Mouse (Mus musculus) thymus, adult 2 months (tissue): ENCODE measurements around the gene Rpain. TPM values are rescaled to one million over a fixed set of nuclear protein-coding genes. Genes with fewer than 3 reads are reported as not detected.

Experiments
- DNase-seq: peaks from one replicate; pipeline ENCODE4 v3.0.0; 2021
- H3K27ac ChIP-seq: fragments of 200-500 bp; 2 replicates; pipeline ENCODE4 v1.5.1; 2012; ENCODE audit warnings: low read length, control low read depth; ENCODE audit not compliant: control insufficient read depth, insufficient read depth
- H3K27me3 ChIP-seq: fragments of 200-500 bp; 2 replicates; pipeline ENCODE4 v1.6.1; 2012; ENCODE audit warnings: mild to moderate bottlenecking, low read length, moderate library complexity, mixed read lengths; ENCODE audit not compliant: control insufficient read depth, insufficient read depth
- H3K36me3 ChIP-seq: fragments of 200-500 bp; 2 replicates; pipeline ENCODE4 v1.6.1; 2012; ENCODE audit warnings: mild to moderate bottlenecking, low read length, moderate library complexity; ENCODE audit not compliant: control insufficient read depth, insufficient read depth
- H3K4me1 ChIP-seq: fragments of 200-500 bp; replicated peaks from 2 replicates; pipeline ENCODE4 v1.6.1; 2012; ENCODE audit warnings: low read length; ENCODE audit not compliant: control insufficient read depth, insufficient read depth
- H3K4me3 ChIP-seq: fragments of 200-500 bp; 2 replicates; pipeline ENCODE4 v1.5.1; 2012; ENCODE audit warnings: mild to moderate bottlenecking, low read length, control low read depth, moderate library complexity; ENCODE audit not compliant: control insufficient read depth, insufficient read depth
- CTCF ChIP-seq: fragments of 200-500 bp; IDR thresholded peaks from 2 replicates; pipeline ENCODE4 v1.5.1; 2012; ENCODE audit warnings: mild to moderate bottlenecking, control low read depth, low read length, moderate library complexity, borderline replicate concordance; ENCODE audit not compliant: control insufficient read depth, poor library complexity, insufficient read depth; ENCODE audit errors: extremely low read depth
- POLR2A ChIP-seq: fragments of 200-500 bp; IDR thresholded peaks from 2 replicates; pipeline ENCODE4 v1.6.1; 2012; ENCODE audit warnings: mild to moderate bottlenecking, low read length, control low read depth, moderate library complexity; ENCODE audit not compliant: control insufficient read depth, poor library complexity, insufficient read depth; ENCODE audit errors: extremely low read depth
- WGBS: fragments of 180-500 bp; shearing (Covaris S2); methylation state at CpG from one replicate; pipeline ENCODE4 v1.1.7; 2018; 5-methylcytosine and 5-hydroxymethylcytosine counted together
- polyA plus RNA-seq: library from polyadenylated mRNA; depleted of rRNA; stranded (reverse); fragments of >200 nt; gene quantifications from 2 replicates; pipeline ENCODE4 v1.2.3, GENCODE M21; 2012

Rpain gene
- polyA plus RNA-seq, 1 experiment = 63.5 TPM

DNA sequence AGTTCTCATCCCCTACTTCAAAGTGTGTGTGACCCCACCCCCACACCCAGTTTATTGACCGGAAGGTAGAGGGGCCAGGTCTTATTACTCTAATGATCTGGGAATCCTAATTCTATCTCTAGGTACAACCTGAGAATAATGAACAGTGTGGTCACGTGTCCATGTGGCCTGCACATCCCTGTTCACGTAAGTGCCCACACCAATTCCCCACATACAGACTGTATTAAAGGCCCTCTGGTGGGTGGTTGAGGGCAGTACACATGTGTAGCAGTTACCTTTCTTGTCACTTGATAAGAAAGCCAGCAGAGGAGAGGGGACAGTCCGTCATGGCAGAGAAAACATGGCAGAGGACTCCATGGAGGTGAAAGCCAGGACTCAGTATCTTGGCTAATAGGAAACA is 3.9 kb downstream of the Rpain start:
- Histone ChIP-seq H3K4me3 (no peak overlapping the region), H3K4me1 (peaks cover 2% of the 10 kb centered on the region), H3K27me3 (no peaks in the 10 kb centered on the region), H3K27ac (no peak overlapping the region), H3K36me3 (peaks cover 36% of the 10 kb centered on the region)
- WGBS = 92% methylated on average over 4 of the region's 4 CpGs
- DNase-seq = peak; percentile 5
- no peak for TF ChIP-seq CTCF
- no peak for TF ChIP-seq POLR2A

DNA sequence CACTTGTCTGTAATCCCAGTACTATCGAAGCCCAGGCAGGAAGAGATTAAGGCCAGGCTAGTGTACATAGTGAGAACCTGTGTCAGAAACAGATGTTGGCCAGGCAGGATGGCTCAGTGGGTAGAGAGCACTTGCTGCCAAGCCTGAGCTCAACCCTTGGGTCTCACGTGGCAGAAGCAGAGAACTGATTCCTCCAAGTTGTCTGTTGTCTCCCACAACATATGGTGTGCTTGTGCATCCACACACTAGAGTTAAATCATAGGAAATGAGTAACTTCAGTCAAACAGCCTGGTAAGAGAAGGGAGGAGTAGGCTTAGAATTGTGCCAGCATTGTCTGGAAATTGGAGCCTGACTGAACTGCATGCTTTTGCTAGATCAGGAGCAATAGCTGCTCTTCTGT is 5.2 kb downstream of the Rpain start:
- no peaks in the 10 kb centered on the region for H3K27me3 ChIP-seq
- H3K4me1 ChIP-seq = no peaks in the 10 kb centered on the region
- no peak overlapping the region for H3K27ac ChIP-seq
- TF ChIP-seq POLR2A = no peak
- TF ChIP-seq CTCF = no peak
- DNase-seq = no peak
- 91% methylated on average over 2 of the region's 2 CpGs for WGBS
- H3K36me3 ChIP-seq = peaks cover 43% of the 10 kb centered on the region
- H3K4me3 ChIP-seq = no peak overlapping the region

DNA sequence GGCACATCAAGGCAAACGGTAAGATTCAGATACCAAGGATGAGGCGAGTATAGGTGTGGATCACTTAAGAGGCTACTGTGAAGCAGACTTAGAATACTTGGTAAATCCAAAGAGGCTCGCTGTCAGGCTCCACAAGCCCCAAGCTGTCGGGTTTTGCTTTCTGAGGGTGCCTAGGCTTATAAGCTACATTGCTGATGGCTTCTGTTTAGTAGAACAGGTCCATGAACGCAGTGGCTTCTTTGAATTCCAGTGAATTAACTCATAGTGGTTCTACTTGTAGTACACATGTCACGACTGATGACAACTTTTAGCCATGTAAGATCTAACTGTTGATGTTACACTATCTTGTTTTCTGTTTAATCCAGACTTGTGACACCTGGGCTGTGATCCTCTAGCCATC is 7.3 kb downstream of the Rpain start:
- Histone ChIP-seq H3K4me1 (peaks cover 4% of the 10 kb centered on the region; the same call in 1 of the 2 replicates), H3K27me3 (no peaks in the 10 kb centered on the region), H3K36me3 (peaks cover 44% of the 10 kb centered on the region), H3K27ac (no peak overlapping the region), H3K4me3 (no peak overlapping the region)
- 94% methylated on average over 6 of the region's 6 CpGs for WGBS
- DNase-seq = no peak
- TF ChIP-seq CTCF (no peak), POLR2A (no peak)

DNA sequence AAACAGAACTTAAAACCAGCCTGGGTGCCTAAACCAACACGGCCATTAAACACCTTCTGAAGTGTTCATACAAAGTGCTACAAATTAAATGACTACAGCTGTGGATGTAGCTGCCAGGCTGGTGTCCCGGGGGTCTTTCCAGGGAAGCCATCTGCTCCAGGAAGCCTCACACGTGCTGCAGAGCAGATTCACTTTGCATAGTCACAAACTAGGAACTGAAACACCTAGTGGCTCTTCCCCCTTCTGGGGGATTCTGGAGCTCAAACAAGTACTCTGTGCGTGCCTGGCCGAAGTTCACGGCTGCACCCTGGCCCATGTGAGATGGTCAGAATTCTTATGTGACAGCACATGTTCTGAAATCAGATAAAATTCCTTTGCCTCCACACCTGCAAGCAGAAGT is 10.2 kb downstream of the Rpain start:
- TF ChIP-seq POLR2A = no peak
- no peak for TF ChIP-seq CTCF
- DNase-seq = no peak
- Histone ChIP-seq H3K4me3 (no peak overlapping the region), H3K27me3 (no peaks in the 10 kb centered on the region), H3K27ac (no peak overlapping the region), H3K36me3 (peaks cover 37% of the 10 kb centered on the region), H3K4me1 (peaks cover 6% of the 10 kb centered on the region; the same call in 1 of the 2 replicates)
- 93% methylated on average over 6 of the region's 6 CpGs for WGBS

DNA sequence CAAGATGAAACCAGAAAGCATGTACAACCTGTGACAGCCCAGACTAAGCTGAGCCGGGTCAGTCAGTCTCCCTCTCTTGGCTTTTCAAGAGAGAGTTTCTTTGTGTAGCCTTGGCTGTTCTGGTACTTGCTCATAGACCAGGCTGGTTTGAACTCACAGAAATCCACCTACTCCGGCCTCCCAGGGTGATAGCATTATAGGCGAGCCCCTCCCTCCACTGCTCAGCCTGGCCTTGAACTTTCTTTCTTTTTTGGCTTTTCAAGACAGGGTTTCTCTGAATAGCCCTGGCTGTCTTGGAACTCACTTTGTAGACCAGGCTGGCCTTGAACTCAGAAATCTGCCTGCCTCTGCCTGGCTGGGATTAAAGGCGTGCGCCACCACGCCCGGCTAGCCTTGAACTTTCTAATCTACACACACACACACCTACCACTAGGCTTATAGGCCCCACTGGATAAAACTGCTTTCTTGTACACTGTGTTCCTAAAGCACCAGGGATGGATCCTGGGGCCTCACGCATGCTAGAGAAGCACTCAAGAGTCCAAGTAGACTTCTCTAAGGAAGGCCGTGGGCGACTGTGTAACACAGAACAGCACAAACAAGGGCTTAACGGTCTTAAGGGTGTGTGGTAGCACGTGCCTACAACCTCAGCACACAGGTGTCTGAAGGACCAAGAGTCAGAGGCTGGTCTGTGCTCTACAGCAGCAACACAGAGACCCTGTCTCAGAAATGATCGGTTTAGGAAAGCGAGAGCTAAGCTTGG is 10.9 kb downstream of the Rpain start:
- Histone ChIP-seq H3K4me3 (no peak overlapping the region), H3K4me1 (peaks cover 6% of the 10 kb centered on the region; the same call in 1 of the 2 replicates), H3K36me3 (peaks cover 30% of the 10 kb centered on the region), H3K27me3 (no peaks in the 10 kb centered on the region), H3K27ac (no peak overlapping the region)
- TF ChIP-seq POLR2A (no peak), CTCF (no peak)
- 94% methylated on average over 14 of the region's 14 CpGs for WGBS
- no peak for DNase-seq

DNA sequence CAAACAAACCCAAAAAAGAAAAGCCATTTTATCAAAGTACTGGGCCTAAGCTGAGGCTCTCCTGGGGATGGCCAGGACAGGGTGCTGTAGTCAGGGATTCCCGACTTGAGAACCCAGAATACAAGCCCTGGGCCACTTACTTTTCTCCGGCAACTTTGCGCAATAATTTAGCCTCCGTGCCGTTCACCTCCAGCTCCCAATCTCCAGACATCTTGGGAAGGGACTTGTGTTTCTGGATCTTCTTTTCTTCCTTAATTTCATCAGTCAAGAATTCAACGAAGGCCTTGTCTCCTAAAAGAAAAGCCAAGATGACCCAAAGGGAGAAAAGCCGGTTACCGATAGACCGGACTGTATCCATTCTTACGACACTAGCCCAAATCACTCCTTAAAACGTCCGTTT is 12.0 kb downstream of the Rpain start:
- Histone ChIP-seq H3K27me3 (no peaks in the 10 kb centered on the region), H3K4me3 (peak overlapping the region; percentile 22; the same call in 1 of the 2 replicates), H3K4me1 (peaks cover 6% of the 10 kb centered on the region; the same call in 1 of the 2 replicates), H3K36me3 (peaks cover 31% of the 10 kb centered on the region), H3K27ac (no peak overlapping the region)
- no peak for DNase-seq
- 8% methylated on average over 12 of the region's 12 CpGs for WGBS
- no peak for TF ChIP-seq CTCF

DNA sequence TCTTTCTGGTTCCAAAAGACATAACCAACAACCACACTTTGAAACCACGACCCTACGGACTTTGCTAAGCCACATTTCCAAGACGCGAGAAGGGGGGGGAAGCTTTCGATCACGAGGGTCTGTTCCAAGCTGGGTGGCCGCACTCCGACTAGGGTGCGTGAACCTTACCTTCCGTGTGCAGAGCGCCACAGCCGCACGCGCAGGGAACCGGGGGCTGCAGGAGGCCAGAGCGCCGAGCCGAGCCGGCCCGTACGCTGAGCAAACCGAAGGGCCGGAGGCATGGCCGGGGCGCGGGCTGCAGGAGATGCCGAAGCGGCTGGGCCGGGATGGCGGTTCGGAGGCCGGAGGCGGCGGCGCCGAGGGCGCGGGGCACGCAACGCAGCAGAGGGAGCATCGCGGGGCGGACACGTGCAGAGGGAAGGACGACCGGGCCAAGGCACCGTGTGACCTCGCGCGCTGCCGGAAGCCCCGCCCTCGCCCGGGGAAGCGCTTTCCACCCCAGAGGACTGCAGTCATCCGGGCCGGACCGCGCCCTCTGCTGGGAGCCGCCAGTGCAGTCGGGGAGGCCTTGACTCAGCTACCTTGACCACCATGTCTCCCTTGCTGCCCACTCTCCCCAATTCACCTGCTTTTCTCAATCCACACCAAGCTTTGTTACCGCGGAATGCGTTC is 12.7 kb downstream of the Rpain start, which contains the start of gene C1qbp:
Gene C1qbp (minus strand): TSS at position 470 of the 672 bp plus-strand sequence.
- peaks cover 6% of the 10 kb centered on the region; the same call in 1 of the 2 replicates for H3K4me1 ChIP-seq
- H3K27ac ChIP-seq = no peak within 1 kb of the TSS
- TF ChIP-seq CTCF (peak; percentile 99), POLR2A (no peak)
- H3K36me3 ChIP-seq = peaks cover 27% of the 10 kb centered on the region
- H3K4me3 ChIP-seq = peak within 1 kb of the TSS; percentile 75
- H3K27me3 ChIP-seq = no peaks in the 10 kb centered on the region
- DNase-seq = peak; percentile 94
- WGBS = under 1% methylated on average over 64 of the region's 64 CpGs
